Mouse (Mus musculus) heart, embryonic 14.5 days (tissue): ENCODE data around the gene Sh2b2. TPM values are rescaled to one million over a fixed set of nuclear protein-coding genes. Genes with fewer than 3 reads are reported as not detected.
A peak's percentile ranks its signal among the peaks of the same experiment; 100 is the strongest.

Experiments used
- ATAC-seq: fragments of 200-750 bp; cut with Nextera tagmentation; 2 replicates; pipeline ENCODE4 v1.8.0; 2017; ENCODE audit warnings: low read depth, moderate TSS enrichment; ENCODE audit not compliant: insufficient number of reproducible peaks, insufficient read depth, low FRiP score
- H3K27ac ChIP-seq, 2 experiments: fragments of 200-500 bp in 1 of 2; fragments of 300-500 bp in 1 of 2; sonication (generic) in 1 of 2; replicated peaks in 1 of 2; 2 replicates each; pipeline ENCODE4 v1.5.1; 2012 to 2014; ENCODE audit warnings: low read depth in 2 of 2, low read length in 2 of 2, control low read depth in 1 of 2, mild to moderate bottlenecking in 1 of 2, mixed read lengths in 1 of 2; ENCODE audit not compliant: control insufficient read depth in 1 of 2, insufficient read depth in 1 of 2
- H3K27me3 ChIP-seq: fragments of 300-500 bp; sonication (generic); 2 replicates; pipeline ENCODE4 v1.6.1; 2014; ENCODE audit warnings: mild to moderate bottlenecking, low read length, control low read depth; ENCODE audit not compliant: control insufficient read depth, insufficient read depth
- H3K36me3 ChIP-seq: fragments of 300-500 bp; sonication (generic); 2 replicates; pipeline ENCODE4 v1.6.1; 2014; ENCODE audit warnings: mild to moderate bottlenecking, control low read depth, low read length, mixed read lengths; ENCODE audit not compliant: control insufficient read depth, insufficient read depth
- H3K4me1 ChIP-seq, 2 experiments: fragments of 200-500 bp in 1 of 2; fragments of 300-500 bp in 1 of 2; sonication (generic) in 1 of 2; 2 replicates each; pipeline ENCODE4 v1.6.1; 2012 to 2014; ENCODE audit warnings: low read length in 2 of 2, control low read depth in 1 of 2, mixed read lengths in 1 of 2; ENCODE audit not compliant: control insufficient read depth in 2 of 2, insufficient read depth in 2 of 2
- H3K4me2 ChIP-seq: fragments of 300-500 bp; sonication (generic); 2 replicates; pipeline ENCODE4 v1.6.1; 2014; ENCODE audit warnings: mild to moderate bottlenecking, low read length
- H3K4me3 ChIP-seq, 2 experiments: fragments of 200-500 bp in 1 of 2; fragments of 300-500 bp in 1 of 2; sonication (generic) in 1 of 2; 2 replicates each; pipeline ENCODE4 v1.5.1; 2012 to 2014; ENCODE audit warnings: low read length in 2 of 2, mild to moderate bottlenecking in 2 of 2, control low read depth in 1 of 2, low read depth in 1 of 2, moderate library complexity in 1 of 2; ENCODE audit not compliant: control insufficient read depth in 1 of 2, insufficient read depth in 1 of 2
- H3K9ac ChIP-seq: fragments of 300-500 bp; sonication (generic); 2 replicates; pipeline ENCODE4 v1.6.1; 2014; ENCODE audit warnings: mild to moderate bottlenecking, low read length
- H3K9me3 ChIP-seq: fragments of 300-500 bp; sonication (generic); 2 replicates; pipeline ENCODE4 v1.6.1; 2016; ENCODE audit warnings: low read length, control low read depth; ENCODE audit not compliant: control insufficient read depth
- WGBS: fragments of 180-500 bp; shearing (Covaris S2); extraction: QIAGEN DNeasy Blood & Tissue Kit; methylation state at CpG from one replicate; pipeline ENCODE4 v1.1.7; 2014; 5-methylcytosine and 5-hydroxymethylcytosine counted together
- polyA plus RNA-seq: library from polyadenylated mRNA; unstranded; fragments of >200 nt; fragmentation: Nextera tagmentation; extraction: Ambion mirVana; gene quantifications from 2 replicates; pipeline ENCODE4 v1.2.1, GENCODE M21; 2014

The Sh2b2 gene
- polyA plus RNA-seq, 1 experiment from 2014 or later: 0.95 TPM

DNA sequence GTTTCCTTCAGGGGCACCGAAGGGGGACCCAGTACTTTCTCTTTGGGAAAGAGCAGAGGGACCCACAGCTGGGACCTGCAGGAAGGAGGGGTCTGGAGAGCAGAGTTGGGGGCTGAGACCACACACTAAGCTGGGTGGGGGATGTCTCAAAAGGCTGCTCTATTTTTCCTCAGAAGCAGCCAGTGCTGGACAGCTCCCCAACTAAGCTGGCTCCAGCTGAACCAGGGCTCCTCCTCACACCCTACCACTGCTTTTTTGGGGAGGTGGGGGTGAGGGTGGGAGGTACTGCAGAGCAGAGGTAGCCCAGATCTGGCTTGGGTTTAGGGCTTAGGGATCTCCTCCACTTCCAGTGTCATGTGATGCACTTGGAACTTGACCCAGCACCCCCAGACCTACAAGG lies 6.0 kb downstream of the Sh2b2 start:
- Histone ChIP-seq H3K9ac (no peak overlapping the region), H3K4me1 (peaks cover 7 to 9% of the 10 kb centered on the region in 2 experiments; a peak in 3 of 4 replicates), H3K9me3 (no peaks in the 10 kb centered on the region), H3K4me2 (no peak overlapping the region), H3K27me3 (peaks cover 51% of the 10 kb centered on the region), H3K36me3 (no peaks in the 10 kb centered on the region), H3K27ac (no peak overlapping the region), H3K4me3 (no peak overlapping the region)
- 53% methylated on average over 1 of the region's 1 CpGs for WGBS
- no peak for ATAC-seq

DNA sequence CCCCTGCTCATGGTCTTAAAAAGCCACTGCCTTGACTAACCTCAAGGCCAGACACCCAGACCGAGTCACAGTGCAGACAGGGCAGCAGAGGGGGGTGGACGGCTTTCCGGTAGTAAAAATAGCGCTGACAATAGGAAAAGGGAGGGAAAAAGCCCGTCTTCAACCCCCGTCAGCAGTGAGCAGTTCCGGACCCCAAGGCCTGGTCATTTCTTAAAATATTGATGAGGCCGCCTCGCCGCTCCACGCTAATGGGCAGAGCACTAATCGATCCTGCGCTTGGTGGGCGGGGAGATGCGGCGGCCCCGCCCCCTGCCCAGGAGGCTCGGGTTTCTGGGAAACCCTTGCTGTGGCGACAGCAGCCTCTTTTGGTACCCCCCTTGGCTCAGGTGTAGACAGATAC lies 8.7 kb downstream of the Sh2b2 start:
- peak overlapping the region; percentile 66 for H3K4me2 ChIP-seq
- no peaks in the 10 kb centered on the region for H3K9me3 ChIP-seq
- no peak for ATAC-seq
- WGBS: 2% methylated on average over 19 of the region's 19 CpGs
- H3K4me1 ChIP-seq: no peaks in the 10 kb centered on the region
- peaks cover 55% of the 10 kb centered on the region for H3K27me3 ChIP-seq
- H3K36me3 ChIP-seq: no peaks in the 10 kb centered on the region
- H3K4me3 ChIP-seq: peak overlapping the region; percentile 15 to 31
- no peak overlapping the region for H3K27ac ChIP-seq
- H3K9ac ChIP-seq: peak overlapping the region; percentile 1; the same call in 1 of the 2 replicates

DNA sequence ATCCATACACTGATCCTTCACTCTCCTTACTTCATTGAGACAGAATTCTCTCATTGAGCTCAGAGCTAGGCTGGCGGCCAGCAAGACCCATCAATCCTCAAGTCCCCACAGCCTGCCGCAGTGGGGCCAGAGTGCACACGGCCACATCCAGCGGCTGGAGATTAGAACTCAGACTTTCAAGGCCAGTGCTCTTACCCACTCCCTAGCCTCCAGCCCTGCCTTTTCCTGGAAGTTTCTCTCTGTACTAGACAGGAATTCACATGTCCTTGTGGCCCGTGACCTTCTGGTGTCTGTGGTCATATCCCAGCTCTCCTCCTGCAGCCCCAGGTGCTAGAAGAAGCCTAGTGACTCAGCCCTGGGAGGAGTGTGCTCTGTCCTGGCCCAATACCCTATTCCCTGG lies 9.7 kb downstream of the Sh2b2 start:
- Histone ChIP-seq H3K27ac (no peak overlapping the region), H3K4me2 (no peak overlapping the region), H3K27me3 (peaks cover 55% of the 10 kb centered on the region), H3K9me3 (no peaks in the 10 kb centered on the region), H3K9ac (no peak overlapping the region), H3K4me1 (peaks cover 0 to 2% of the 10 kb centered on the region in 2 experiments; a peak in 1 of 4 replicates), H3K4me3 (no peak overlapping the region), H3K36me3 (no peaks in the 10 kb centered on the region)
- ATAC-seq: no peak
- 55% methylated on average over 5 of the region's 5 CpGs for WGBS

DNA sequence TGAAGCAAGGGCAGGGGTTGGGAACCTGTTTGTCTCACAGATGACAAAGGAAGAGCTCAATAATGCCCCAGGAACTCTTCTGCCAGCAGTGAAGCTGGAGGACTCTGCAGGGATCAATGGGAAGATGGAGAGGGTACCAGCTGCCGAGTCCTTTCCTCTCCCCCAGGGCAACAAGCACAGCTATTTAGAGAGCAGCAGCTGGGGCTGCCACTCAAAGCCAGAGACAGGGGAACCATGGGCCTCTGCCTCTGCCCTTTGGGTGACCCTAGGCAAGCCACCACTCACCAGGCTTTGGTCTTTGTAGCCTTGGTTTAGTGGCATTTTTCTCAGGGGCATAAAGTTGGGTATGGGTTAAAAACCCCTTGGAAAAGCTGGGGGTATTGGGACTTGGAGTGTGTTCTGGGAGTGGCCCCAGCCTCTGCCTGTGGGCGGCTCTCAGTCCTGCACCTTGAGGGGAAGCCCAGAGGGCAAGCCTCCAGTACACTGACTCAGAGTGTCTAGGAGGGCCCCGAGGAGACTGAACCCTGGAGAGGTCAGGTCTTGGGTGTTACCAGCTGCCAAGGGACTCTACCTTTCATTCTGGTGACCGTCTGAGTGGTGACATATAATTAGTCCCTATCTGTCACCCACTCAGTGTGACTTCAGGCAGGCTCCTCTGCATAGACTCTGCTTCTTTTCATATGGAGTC lies 15.9 kb downstream of the Sh2b2 start:
- no peak for ATAC-seq
- no peak overlapping the region for H3K4me3 ChIP-seq
- WGBS: 52% methylated on average over 4 of the region's 4 CpGs

DNA sequence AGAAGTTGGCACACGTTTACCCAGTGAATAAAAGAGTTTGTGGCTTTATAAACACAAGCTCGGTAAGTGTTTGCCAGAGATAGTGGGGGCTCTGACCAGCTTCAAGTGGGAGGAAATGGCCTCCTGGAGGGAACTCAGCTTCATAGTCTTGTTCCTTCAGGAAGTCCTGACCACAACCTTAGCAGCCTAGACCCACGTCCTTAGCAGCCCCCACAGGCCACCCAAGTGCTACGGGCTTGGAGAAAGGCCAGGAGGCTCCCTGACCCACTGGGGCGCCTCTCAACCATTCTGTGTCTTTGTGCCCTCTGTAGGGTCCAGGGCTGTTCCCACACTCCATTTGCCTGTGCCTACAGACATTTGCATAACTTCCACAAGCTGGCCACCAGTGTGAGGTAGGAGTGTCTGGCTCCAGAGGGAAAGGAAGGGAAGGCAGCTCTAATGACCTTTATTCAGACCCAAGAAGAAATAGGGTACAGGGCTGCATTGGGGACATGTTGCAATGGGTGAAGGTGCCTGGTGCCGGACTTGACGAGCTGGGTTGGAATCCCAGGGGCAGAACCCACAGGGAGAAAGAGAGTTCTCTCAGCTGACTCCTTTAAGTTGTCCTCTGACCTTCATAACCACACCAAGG lies 20.0 kb downstream of the Sh2b2 start:
- H3K4me1 ChIP-seq: peaks cover 2% of the 10 kb centered on the region in 2 experiments; a peak in 1 of 4 replicates
- no peak for ATAC-seq
- peaks cover 5% of the 10 kb centered on the region for H3K27me3 ChIP-seq
- H3K4me2 ChIP-seq: no peak overlapping the region
- no peak overlapping the region for H3K27ac ChIP-seq
- WGBS: 58% methylated on average over 7 of the region's 7 CpGs
- H3K9ac ChIP-seq: no peak overlapping the region
- no peak overlapping the region for H3K4me3 ChIP-seq
- H3K9me3 ChIP-seq: no peaks in the 10 kb centered on the region
- no peaks in the 10 kb centered on the region for H3K36me3 ChIP-seq

More for the DNA sequence above, 15.9 kb downstream of the Sh2b2 start:
- H3K4me1 ChIP-seq: peaks cover 2 to 4% of the 10 kb centered on the region in 2 experiments; a peak in 1 of 4 replicates
- H3K9me3 ChIP-seq: no peaks in the 10 kb centered on the region
- no peak overlapping the region for H3K27ac ChIP-seq
- H3K4me2 ChIP-seq: no peak overlapping the region
- H3K36me3 ChIP-seq: no peaks in the 10 kb centered on the region
- H3K27me3 ChIP-seq: peaks cover 33% of the 10 kb centered on the region
- no peak overlapping the region for H3K9ac ChIP-seq

DNA sequence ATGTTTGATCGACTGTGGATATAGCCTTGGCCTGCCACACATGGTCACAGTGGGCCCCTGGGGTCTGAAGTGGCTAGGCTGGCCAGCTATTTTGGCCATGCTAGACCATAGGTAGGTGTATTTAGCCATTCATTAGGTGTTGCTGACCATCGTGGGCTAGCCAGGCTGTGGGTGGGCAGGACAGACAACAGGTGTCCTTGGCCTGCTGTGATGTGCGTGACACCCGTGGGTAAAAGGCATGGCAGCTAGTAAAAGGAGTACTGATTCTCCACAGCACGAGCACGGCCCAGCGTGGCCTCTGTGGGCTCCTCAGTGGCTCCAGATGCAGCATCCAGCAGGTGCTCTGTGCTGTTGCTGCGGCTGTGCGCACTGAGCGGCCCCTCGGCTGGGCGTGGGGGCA lies 27.8 kb downstream of the Sh2b2 start:
- Histone ChIP-seq H3K27ac (no peak overlapping the region), H3K27me3 (no peaks in the 10 kb centered on the region), H3K4me1 (no peaks in the 10 kb centered on the region), H3K4me3 (no peak overlapping the region), H3K36me3 (no peaks in the 10 kb centered on the region), H3K9ac (no peak overlapping the region), H3K4me2 (no peak overlapping the region), H3K9me3 (0 out of 2 replicates have a peak, but pooled peaks cover 2% of the 10 kb centered on the region)
- ATAC-seq: no peak
- WGBS: 71% methylated on average over 12 of the region's 12 CpGs

DNA sequence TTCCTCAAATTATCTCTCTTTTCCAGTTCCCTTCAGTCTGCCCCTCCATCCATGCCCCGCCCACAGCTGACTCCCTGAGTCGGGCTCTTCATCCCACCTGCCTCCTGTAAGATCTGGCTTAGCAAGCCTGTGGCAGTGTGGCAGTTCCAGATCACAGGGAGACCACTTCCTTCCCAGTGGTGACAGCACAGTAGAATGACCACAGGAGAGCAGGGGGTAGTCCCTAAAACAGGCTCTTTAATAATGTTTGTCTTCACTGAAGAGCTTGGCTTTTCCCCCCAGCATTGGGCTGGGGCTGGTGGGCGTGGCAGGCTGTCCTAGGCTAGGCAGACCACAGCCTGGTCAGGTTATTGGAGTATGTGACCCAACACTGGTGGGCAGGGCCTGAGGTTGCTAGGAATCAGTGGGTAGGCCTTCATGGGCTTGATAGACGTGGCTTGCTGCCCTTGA lies 28.4 kb downstream of the Sh2b2 start:
- H3K27ac ChIP-seq: no peak overlapping the region
- H3K27me3 ChIP-seq: no peaks in the 10 kb centered on the region
- no peaks in the 10 kb centered on the region for H3K4me1 ChIP-seq
- H3K9me3 ChIP-seq: 0 out of 2 replicates have a peak, but pooled peaks cover 2% of the 10 kb centered on the region
- WGBS: 57% methylated on average over 4 of the region's 4 CpGs
- no peak for ATAC-seq
- no peak overlapping the region for H3K9ac ChIP-seq
- H3K4me3 ChIP-seq: no peak overlapping the region
- no peaks in the 10 kb centered on the region for H3K36me3 ChIP-seq
- no peak overlapping the region for H3K4me2 ChIP-seq
